Mouse (Mus musculus): Measurements from ENCODE around the gene Iqgap2. TPM values are rescaled to one million over a fixed set of nuclear protein-coding genes. Genes with fewer than 3 reads are reported as not detected.

Gene Iqgap2
- polyA plus RNA-seq, 1 experiment, result 5.7 TPM

DNA sequence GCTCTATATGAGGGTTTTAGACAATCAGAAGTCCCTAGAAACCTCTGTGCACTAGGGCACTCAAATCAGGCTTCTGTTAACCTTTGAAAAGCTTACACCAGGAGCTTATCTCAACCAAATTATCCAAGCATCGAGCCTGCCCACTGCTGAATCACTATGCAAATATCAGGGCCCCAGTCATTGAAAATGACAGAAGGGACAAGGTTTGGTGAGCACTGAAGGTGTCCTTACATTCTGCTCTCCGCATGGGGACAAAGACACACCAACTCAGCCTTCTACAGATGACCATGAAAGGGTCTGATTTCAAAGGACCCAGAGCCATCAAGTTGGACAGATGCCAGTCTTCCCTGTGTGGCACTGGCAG is 108.8 kb downstream of the Iqgap2 start:
- no peak for DNase-seq (ENCODE audit: extremely low spot score in 1 of 2, low spot score in 1 of 2)

DNA sequence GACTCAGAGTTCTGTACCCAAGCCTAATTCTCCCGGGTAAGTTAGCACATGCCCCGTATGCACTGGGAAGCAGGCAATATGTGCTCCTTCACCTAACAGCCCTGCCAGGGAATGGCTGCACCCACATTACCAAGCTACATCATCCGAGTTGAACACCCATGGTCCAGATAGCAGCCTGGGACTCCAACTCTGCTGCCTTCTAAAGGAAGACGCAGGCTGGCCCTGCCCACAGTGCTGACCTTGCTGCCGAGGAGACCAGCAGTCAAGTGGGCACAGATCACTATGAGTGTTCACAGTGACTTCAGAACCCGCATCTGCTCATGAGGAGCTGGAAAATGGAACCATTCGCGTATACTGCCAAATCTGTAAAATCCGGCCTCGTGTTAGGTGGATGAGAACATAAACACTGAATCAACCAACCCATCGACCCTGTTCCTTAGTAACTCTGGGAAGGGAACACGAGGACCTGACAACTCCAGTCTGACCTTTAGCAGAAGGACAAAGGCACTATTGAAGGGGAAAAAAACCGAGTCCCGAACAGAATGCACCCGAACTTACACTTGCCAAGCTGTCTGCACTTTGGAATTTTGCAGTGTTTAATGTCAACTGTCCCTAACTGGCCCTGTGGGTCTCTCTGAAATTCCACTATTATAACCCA is 109.3 kb downstream of the Iqgap2 start:
- DNase-seq (ENCODE audit: extremely low spot score in 1 of 2, low spot score in 1 of 2), result no peak

DNA sequence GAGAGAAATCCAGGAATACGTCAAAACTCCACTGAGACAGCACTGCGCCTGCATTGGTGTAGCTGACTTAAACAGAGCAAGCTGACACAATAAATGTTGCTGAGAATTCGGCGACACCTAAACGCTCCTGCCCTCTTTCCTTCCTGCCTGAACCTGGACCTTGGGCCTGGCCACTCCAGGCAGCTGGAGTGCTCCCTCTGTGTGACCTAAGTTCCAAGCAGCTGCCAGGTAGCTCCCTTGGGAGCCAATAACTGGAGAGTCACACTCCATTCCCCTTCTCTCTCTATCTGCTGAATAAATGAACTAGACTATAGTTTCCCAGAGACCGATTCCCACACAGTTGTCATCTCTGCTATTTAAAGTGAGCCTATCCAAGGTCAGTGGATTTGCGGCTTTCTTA is 111.7 kb downstream of the Iqgap2 start:
- DNase-seq (ENCODE audit: extremely low spot score in 1 of 2, low spot score in 1 of 2), result no peak

DNA sequence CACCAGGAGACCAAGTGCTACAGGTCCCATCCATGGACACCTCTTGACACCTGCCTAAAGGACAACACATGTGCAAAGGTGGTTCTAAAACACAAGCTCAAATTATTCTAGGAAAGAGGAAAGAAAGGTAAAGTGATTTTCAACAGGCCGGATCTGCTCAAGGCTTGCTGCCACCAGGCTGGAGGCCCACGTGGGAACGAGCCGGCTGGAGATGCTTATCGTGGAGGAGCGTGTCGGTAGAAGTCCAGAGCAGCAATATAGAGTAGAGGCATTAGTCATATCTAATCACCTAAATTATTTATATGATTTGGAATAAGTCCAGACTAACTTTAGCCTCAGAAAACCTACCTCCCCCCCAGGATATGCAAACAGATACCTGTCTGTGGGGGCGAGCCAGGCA is 112.5 kb downstream of the Iqgap2 start:
- no peak for DNase-seq (ENCODE audit: extremely low spot score in 1 of 2, low spot score in 1 of 2)

DNA sequence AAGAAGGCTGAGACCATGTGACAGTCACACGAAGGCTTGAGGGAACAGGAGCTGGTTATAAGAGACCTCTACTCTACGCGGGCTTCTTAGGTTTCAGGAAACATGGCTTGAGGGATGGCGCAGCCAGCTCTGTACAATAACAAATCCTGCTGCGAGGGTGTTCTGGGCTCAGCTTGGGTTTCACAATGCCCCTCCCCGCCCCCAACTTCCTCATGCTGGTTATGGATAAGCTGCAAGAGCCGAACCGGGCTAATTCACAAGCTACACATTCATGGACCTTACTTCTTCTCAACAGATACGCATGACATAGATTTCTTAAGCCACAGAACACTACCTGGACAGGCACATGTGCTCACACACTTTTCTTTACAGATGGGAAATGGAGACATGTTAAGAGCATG is 113.0 kb downstream of the Iqgap2 start:
- DNase-seq (ENCODE audit: extremely low spot score in 1 of 2, low spot score in 1 of 2), result no peak

DNA sequence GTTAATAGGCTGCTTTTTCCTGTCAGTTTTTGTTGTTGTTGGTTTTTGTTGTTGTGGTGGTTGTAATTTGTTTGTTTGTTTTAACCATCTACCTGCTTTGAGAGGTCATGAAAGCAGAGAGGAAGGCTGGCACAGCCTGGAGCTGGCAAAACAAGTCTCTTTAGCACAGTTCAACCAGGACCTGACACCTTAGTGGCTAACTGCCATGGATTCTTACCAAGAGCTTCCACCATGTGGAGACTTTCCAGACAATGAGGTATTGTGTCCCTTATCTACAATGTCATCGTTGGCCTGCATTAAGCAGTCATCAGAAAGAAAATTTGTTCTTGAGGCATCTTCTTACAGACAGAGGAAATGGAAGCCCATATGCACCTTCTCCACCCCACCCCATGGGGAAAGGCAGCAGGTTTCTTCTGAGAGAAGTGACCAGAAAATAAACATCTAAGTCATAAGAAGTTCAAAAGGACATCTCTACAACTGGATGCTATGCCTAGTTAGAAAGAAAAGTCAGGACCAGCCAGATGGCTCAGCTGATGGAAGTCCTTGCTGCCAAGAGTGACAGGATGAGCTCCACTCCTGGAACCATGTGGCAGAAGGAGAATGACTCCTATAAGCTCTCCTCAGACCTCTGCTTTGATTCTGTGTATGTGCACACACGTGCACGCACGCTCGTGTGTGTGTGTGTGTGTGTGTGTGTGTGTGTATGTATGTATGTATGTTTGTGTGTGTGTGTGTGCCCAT is 113.9 kb downstream of the Iqgap2 start:
- no peak for DNase-seq (ENCODE audit: extremely low spot score in 1 of 2, low spot score in 1 of 2)

DNA sequence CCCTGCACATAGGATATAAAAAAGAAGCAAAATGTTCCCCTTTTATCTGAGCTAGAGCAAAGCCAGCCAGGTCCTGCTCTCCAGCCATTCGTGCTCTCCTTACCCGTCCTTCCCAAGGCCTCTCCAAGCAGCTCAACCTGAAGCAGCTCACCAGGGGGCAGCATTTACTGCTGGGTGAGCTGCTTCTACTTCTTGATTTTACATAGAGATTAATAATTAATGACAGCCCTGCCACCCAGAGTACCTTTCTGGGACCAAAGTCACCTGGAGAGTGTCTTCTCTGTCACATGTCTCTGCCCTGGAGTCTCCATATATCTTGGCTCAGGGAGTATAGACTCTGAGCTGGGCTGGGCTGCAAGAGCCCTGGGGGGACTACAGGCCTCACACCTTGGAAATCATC is 114.5 kb downstream of the Iqgap2 start:
- DNase-seq (ENCODE audit: extremely low spot score in 1 of 2, low spot score in 1 of 2), result peak in 1 of 2 experiments; percentile 71

DNA sequence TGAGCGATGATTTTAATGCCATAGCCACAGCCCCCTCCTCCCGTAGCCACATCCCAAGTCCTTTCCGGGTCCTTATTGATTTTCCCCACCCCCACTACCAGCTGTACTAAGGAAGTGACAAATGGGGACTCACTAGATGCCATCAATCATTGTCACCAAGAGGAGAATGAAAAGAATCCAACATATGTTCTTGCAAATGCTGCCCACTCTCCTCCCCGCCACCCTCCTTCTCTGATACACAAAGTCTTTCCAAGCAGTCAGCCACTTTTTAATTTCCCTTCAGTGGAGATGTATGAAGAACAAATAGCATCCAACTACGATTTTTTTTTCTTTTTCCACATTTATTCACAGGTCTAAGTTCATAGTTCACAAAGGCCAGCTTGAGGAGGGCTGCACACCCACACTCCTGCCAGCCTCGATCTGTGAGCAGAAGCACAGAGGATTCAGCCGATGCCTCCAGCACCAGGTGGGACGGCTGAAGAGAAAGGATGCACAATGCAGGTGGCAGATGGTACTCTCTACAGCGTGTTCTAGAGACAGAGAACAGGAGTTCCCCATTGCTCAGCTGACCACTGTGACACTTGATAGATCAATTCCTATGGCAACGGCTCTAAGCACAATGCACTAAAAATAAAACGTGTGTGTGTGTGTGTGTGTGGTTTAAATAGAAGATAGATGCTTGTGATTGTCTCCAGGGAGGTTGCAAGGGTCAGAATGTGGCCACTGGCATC is 116.6 kb downstream of the Iqgap2 start:
- peak in 1 of 2 experiments; percentile 9 for DNase-seq (ENCODE audit: extremely low spot score in 1 of 2, low spot score in 1 of 2)

DNA sequence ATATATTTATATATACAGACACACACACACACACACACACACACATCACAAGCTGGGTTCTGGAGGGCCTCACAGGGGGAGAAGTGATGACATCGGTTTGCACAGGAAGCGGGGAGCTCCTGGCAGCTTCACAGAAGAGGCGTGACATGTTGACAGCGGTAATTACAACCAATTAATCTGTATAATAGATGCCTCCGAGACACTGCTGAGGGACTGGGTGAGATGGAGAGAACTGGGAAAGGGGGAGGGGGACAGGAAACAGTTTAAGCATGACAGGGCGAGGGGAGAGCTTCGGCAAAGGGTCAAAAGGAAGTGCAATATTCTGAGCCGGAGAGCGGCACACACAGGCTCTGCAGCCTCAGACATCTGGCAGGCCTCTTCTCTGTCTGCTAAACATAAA is 126.7 kb downstream of the Iqgap2 start:
- peak in 1 of 2 experiments; percentile 23 for DNase-seq (ENCODE audit: extremely low spot score in 1 of 2, low spot score in 1 of 2)

DNA sequence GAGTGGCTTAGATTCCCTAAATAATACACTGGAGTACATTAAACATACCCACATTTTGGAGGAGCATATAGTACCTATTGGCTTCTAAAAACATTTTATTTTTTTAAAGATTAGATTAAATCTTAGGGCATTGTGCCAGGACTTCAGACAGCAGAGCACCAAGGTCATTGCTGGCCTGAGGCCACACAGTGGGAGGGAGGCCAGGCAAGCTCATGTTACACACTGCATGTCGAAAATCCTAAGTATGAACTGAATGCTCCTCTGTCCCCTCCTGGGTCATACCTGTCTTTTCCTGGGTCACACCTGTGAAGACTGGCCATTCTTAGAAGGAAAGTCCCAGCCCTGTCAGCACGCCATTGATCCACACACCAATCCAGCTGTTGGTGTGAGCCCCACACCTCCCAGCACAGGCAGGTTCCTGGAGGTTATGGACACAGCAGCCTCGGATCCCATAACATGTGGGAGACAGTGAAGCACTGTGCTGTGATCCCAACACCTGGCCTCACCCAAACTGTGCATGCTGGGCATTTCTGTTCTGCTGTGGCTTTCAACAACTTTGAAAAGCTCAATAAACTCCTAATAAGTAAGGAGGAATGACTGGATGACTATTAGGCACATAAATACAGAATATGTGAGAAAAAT is 127.7 kb downstream of the Iqgap2 start:
- DNase-seq (ENCODE audit: extremely low spot score in 1 of 2, low spot score in 1 of 2), result no peak

DNA sequence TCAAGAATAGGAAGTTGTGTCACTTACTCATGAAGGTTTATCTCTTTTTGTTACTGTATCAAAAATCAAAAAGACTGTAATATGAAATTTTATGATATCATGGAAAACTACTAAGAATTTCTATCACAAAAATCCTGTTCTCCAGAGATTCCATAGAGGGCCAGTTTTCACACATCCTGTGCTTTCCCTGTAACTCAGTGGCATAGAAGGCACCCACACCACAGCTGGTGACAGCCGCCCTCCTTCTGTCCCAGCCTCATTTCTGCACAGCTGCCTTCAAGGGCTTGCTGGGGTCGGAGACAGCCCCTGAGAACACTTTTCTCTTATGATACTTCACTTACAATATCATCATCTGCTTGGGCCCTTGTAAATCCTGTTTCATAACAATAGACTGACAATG is 131.9 kb downstream of the Iqgap2 start:
- no peak for DNase-seq (ENCODE audit: extremely low spot score in 1 of 2, low spot score in 1 of 2)

DNA sequence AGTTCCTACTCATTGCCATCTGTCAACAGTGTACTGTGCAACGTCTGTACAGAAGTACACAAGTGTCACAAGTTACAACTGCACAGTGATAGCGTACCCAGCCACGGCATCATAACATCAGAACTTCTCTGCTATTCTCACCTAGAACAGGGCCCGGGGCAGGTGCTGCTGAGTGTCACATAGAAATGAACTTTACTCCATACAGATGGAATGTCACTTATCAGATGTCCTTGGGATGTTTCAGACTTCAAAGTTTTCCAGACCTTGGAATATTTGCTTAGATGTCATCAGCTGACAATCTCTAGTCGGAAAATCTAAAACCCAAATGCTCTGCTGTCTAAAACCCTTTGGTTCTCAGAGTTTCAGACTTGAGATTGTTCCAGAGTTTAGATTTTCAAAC is 137.4 kb downstream of the Iqgap2 start:
- no peak for DNase-seq (ENCODE audit: extremely low spot score in 1 of 2, low spot score in 1 of 2)

DNA sequence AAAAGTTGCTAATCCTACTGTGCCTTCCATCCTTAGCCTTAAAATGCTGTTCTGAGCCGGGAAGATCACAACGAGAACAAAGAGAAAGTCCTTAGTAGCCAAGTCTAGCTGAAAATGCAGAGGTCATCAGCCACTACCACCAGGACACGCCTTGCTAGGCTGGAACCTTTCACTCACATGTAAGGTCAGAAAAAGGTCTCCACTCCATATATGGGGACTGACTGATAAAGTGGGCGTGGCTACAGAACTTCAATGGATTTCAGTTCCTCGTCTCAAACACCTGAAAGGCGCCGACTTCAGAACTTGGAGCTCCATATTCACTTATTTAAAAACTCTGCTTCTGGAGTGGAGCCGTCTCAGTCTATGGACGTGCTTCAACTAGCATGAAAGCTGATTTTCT is 139.3 kb downstream of the Iqgap2 start:
- no peak for DNase-seq (ENCODE audit: extremely low spot score in 1 of 2, low spot score in 1 of 2)

DNA sequence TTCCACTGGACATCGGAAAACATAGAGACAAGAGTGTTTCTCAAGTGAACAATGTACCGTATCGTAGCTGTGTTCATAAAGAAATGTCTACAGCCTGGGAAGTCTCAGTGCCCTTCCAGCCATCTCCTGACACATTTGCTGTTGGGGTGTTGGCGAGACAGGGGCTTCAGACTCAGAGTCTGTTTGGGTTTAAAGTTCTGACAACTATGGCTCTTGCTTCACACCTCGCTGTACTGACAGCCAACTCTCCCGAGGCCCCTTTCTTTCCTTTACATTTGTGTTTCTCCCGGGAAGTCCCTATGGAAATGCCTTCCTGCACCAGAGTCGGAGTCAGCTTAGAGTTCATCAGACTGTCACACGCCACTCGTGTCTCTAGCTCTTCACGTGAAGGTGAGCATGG is 144.2 kb downstream of the Iqgap2 start:
- no peak for DNase-seq (ENCODE audit: extremely low spot score in 1 of 2, low spot score in 1 of 2)

DNA sequence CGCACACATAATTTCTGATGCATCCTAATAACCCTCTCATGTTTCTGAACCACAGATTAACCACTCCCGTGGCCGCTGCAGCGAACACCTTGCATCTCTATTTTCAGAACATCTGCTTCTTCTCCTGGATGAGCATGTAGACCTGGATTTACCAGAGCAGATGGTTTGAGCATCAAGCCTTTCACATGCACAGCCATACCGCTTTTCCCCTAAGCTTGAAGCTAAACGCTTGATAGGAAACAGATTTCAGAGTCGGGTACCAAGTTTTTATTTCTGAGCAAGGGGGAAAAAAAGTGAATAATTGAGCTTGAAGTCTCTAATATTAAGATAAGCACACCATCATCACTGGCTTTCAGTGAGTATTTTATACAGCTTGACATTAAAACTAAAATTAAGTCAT is 144.6 kb downstream of the Iqgap2 start:
- DNase-seq (ENCODE audit: extremely low spot score in 1 of 2, low spot score in 1 of 2), result no peak

DNA sequence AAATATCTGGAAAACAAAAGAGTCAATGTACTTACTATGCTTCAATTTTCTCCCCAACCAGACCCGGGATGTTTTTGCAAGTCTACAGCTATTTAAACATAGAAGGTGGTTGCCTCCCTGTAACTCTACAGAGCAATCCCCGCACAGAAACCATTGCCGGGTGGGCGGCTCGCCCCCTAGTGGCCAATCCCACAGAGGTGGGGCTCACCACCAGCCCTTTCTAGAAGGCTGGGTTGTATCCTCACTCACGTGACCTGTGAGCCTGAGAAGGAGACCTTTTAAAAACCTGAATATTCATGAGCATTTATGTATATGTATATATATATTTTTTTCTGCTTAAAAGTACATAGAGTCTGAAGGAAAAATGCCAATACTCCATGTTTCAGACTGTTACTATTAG is 145.2 kb downstream of the Iqgap2 start:
- DNase-seq (ENCODE audit: extremely low spot score in 1 of 2, low spot score in 1 of 2), result peak in 1 of 2 experiments; percentile 53

DNA sequence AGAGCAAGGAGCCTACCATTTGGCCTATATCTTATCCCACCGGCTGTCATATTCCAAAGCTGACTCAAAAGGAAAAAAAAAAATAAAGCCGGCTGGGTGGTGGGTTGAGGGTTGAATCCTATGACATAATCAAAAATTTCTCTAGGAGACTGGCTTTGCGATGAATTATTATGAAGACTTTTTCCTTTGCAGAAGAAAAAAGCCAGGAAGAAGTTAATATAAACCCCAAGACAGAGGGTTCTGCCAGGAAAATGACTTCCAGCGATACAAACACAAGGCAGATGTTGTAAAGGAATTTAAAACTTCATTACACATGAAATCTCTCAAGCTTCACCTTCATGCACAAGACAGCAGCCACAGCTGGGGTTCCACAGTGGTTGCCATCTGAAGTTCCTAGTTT is 146.3 kb downstream of the Iqgap2 start:
- DNase-seq (ENCODE audit: extremely low spot score in 1 of 2, low spot score in 1 of 2), result no peak

DNA sequence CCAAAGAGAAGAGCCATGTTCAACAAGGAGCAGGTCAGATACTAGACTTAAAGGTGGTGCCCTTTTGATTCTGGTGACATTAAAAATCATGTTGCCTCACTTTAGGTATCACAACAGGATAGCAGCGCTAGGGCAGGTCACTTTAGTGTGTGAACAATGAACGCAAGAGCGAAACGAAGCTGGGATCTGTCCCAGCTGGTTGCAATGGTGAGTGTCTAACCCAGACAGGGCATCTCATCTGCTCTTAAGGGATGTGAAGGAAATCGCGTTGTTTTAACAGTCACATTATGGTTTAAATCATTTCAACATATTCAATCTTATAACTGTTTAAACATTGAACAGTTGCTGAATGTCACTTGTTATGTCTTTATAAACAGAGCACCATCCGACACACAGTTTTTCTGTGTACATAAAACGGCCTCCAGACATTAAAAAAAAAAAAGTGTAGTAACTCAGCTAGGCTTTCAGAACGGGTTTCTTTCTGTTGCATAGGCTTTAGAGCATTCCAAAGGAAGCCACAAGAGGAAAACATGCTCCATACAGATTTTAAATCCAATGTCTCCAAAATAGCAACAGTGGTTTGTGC is 148.7 kb downstream of the Iqgap2 start:
- DNase-seq (ENCODE audit: extremely low spot score in 1 of 2, low spot score in 1 of 2), result no peak

DNA sequence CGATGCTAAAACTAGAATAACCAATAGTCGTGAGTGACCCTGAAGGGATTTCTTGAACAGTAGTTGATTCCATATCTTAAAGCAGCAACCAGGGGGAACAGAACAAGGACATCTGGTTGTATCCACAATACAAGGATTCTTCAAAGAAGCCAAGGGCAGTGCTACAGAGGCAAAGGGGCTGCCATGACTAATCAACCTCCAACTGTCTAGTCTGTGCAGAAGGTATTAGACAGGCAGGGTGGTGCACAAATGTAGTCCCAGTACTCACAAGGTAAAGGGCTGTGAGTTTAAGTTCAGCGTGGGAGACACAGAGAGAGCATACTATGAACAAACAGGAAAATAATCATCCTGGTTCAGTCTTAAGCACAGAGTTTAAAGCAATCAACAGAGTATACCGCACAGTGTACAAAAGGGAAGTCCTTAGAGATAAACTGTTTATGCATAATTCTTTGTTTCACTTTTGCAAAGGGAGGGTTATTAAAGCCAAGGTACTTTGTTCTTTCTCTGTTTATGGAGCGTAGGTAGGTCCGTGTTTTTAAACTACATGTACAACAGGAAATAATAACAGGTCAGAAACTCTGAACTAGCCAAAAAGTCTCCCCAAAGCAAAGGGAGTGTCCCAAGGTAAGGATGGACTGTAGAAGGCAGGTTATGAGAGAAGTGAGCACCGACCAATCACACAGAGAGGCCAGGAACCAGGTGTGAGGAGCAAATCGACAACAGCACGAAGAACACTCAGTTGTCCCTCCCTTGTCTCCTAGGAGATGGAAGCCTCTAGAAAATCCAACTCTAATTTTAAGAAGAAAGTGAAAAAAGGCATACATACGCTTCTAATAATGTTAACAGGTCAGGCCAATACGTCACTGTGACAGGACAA is 149.7 kb downstream of the Iqgap2 start:
- DNase-seq (ENCODE audit: extremely low spot score in 1 of 2, low spot score in 1 of 2), result no peak

DNA sequence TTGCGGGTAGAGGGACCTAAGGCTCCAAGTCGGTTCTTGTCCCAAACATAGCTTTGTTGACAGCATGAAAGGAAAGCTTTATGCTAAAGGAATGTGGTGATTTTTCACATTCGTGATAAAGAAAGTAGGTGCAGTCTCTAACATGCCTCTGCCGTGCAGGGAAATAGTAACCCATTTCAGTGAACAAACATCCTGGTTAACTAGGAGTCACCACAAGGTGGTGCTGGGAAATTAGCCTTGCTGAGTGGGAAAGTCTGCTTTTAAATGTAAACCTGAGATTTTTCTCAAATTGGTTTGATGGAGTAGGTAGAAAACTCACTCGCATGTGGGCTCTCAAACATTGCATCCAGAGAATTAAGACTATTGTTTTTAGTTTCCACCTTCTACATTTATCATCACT is 152.1 kb downstream of the Iqgap2 start:
- DNase-seq (ENCODE audit: extremely low spot score in 1 of 2, low spot score in 1 of 2), result peak in 1 of 2 experiments; percentile 60
